Mouse (Mus musculus): ENCODE measurements at regions not wholly inside any gene's neighbourhood (a gene's known extent, or its start where the extent isn't known, plus 50 kb on each side); places are given as distances from the start of the nearest gene placed in this dataset.

DNA sequence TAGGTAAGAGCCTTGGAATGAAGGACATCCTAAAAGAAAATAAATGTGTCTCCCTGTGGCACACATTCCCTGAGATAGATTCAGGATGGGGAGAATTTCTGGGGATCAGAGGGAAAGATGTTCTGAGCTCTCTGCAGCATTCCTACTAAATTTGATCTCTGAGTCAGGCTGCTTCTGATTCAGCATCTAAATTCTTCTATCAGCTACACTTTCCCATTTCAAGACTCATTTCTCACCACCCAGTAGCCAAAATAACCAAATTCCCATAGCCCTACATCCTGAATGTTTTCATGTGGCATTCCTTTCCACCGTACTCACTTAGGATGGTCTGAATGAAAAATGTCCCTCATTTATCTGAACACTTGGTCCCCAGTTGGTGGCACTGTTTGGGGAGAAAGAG lies 223.2 kb upstream of the Actbl2 start:
- no peak for DNase-seq

DNA sequence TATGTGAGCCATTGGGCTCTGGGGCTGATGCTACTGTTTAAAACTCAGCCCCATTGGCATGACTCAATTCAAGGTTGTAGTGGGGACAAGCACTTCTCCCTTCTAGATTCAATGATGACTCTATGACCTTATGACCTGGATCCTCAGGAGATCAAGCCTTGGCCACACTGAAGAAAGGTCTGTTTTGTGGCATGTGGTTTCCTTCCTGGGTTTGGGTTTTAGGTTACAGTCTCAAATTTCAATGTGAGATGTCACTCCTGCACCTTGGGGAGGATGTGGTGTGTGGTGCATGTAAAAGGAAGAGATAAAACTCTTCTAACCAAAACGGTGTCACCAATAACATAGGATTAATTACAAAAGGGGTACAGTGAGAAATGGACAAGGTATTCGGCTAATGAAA lies 211.2 kb upstream of the Actbl2 start:
- no peak for DNase-seq

DNA sequence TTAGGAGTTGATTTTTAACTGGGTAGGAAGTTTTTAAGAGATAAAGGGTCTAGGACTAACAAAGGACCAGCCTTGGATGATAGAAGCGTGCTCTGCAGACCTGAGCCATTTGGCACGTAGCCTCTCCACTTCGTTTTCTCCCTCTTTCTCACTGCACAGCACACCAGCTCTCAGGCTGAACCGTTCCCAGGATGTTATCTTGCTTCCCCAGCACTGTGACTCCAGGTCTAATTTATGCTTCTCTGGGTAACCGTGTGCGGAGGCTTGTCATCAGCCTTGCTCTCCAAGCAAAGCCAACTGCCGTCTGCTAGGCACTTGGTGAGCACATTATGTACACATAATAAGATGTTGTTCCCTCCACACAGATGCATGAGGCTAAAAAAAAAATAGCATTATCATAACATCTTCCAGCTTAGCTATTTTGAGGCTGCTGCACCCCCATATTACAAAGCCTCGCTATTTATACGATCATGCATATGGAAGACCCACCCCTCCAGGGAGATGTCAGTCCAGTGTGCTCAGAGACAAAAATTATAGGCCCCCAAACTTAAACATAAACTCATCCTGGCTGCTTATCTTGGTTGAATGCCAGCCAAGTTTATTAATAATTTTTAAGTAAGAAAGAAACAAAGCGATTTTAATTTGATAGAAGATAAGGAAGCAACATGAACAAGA lies 210.3 kb upstream of the Actbl2 start:
- no peak for DNase-seq

DNA sequence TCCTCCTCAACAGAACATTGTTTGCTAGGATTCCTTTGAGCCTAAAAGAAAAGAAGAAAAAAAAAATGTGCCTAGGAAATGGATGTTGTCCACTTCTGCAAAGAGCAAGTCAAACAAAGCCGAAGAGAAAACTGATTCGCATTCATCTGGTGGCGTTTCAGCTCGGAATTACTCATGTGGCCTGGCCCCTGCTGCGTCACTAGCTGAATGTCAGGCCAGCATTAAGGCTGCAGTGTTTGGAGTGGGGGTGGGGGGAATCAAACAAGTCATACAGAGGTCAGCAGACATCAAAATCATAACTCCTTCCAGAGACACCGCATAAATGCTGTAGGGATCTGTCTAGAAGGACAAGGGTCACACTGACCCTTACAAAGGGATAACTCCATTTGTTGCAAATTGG lies 204.7 kb upstream of the Actbl2 start:
- DNase-seq: peak; percentile 17

DNA sequence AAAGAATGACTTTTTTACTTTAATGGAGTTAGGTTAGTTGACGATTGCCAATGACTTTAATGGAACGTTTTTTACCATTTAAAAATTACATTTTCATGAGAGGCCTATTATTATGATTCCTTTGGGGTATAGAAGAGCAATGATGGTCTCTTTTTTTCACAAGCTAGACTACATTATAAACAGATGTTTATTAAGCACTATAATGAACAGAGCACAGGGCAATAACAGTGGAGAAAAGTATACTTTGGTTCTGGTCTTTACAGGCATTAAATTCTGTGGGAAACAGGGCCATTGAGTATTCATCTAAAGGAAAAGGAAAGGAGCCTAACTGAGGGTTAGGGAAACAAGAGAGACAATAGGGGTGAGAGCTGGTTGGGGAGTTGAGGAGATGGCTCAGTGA lies 199.0 kb upstream of the Actbl2 start:
- no peak for DNase-seq

DNA sequence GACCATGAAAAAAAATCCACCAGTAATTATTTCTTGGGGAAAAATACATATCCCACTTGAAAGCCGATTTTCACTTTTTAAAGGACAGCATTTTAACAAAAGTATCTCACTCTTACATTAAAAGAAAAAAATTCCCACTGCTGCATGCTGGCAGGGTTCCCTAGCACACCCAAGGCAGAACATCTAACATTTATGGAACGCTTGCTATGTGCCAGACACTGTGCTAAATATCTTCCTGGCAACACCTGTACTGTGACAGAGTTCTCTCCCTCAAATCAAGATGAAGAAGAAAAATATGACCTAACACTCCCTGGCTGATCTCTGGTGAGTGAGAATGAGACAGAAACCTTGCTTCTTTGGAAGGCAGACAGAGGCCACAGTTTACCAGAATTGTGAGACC lies 167.1 kb upstream of the Actbl2 start:
- no peak for DNase-seq

DNA sequence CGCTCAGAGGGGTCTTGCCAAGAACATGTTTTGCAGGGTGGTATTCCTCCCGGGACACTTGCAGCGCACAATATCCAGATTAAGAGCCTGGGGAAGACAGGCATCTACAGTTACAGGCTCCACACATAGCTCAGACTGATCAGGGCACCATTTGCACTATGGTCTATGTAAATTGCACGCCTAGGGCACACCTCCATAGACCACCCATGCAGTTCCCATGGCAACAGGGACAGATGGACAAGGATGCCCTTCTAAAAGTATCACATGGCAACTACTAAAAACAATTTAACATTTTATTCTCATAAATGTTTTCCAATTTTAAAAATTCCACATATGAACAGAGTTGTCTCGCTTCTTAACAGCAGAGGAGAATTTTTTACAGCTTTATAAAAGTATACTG lies 158.7 kb upstream of the Actbl2 start:
- no peak for DNase-seq

DNA sequence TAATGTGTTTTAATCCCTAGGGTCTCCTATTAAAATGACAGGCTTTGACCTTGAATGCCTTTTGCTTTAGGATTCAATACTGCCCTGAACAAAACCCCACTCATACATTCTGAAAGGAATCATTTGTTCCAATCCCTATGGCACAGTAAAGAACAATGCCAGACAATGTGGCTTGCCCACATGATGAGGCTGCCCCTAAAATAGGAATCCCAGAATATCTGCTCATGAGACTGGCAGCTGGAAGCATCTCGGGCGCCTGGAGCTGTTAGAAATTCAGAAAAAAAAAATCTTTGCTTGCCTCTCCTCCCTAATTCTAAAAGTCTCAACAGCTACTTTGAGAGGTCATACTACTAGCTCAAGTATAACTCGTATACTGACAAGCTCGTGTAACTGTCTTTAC lies 157.5 kb upstream of the Actbl2 start:
- no peak for DNase-seq

DNA sequence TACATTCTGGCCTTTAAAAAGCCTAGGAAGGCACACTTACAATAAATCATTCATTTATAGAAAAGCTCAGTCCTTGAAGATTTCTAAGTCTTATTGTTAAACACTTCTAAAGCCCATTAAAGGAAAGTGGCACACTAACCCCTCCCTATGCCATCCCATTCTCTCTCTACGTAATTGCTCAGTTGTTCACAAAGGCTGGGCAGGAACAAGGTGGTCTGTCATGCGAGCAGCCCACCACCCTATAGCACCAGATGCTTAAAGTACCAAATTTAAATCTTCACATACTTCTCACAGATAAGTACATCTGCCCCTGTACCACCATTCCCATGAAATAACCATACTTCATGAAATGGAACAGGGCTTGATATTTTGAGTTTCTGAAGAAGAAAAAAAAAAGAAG lies 156.1 kb upstream of the Actbl2 start:
- no peak for DNase-seq

DNA sequence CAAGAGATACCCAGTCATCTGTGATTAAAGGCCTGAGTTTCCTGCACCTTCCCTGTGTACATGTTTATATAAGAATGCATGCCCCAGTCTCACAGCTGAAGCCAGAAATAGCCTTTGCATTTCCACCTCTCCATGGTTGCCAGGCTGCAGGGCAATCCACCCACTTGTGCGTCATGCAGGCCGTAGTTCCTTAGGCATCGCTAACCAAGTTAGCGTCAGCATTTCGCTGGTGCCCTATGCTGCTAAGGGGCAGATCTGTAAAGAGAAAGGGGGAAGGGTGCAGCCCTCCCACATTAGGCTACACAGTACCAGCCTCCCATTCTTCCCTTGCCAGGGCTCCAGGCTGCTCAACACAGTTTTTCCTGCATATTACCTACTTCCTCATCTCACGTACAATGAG lies 155.6 kb upstream of the Actbl2 start:
- DNase-seq: peak; percentile 13

DNA sequence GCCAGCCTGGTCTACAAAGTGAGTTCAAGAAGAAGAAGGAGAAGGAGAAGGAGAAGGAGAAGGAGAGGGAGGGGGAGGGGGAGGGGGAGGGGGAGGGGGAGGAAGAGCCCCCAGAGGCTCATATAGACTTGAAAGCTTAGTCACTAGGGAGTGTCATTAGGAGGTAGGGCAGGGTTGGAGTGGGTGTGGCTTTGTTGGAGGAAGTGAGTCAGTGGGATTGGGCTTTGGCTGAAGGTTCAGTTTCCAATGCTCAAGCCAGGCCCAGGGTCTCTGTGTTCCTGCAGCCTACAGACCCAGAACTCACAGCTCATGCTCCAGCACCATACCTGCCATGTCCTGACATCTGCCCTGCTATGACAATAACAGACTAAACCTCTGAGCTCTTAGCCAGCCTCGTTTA lies 154.4 kb upstream of the Actbl2 start:
- no peak for DNase-seq

DNA sequence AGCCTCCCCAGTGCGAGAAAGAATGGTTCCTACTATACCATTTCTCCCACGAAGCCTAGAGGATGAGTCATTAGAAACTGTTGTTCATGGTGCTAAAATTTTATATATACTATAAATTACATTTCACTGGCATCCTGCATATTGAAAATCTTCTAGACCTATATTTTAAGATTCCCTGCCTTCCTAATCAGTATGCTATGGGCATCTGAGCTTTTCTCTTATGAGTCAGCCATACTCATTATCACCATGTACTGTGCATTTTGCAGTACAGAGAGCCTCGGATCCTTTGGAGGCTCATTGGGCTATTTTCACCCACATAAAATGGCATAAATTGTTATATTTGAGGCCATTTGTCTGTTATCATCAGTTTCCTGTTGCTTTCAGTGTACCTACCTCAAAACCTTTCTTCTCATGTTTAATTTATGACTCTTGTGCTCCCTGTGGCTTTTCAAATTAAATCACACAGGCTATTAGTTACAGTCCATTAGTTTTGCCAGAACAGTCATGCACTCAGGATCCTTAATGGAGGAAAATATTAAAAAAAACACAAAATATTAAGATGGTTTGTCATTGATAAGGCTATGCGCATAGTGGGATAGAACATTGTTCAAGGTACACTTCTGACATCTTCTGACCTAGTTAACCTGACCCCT lies 150.1 kb upstream of the Actbl2 start:
- no peak for DNase-seq

DNA sequence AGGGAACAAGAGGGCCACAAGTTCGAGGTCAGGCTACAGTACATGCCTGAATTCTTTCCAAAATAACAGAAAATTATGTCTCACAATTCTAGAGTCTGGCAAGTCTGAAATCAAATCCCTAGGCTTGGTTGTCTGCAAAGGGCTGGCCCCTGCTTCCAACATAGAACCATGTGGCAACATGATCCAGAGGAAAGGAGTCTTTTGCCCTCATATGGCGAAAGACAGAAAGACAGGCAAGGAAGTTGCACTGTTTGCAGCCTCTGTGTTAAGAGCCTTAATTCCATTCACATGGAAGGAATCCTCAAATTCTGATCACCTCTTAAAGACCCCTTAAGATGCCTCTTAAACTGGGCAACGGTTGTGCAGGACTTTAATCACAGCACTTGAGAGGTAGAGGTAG lies 123.7 kb upstream of the Actbl2 start:
- no peak for DNase-seq

DNA sequence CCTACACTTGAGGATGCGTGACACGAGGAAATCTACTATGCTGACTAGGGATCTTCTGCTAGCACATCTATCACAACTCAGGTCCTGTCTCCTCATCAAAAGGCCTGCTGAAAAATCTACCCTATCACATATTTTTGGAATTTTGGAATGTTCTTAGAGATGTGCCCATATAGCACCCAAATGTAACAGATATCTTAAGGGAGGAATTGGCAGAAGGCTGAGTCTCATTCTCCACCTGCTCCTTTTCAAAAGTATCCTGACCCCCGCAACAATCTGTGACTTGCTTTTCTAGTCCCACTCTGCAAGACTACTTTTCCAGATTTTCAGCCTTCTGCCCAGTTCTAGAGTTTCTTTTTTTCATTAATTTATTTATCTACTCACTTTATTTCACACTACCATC lies 118.4 kb upstream of the Actbl2 start:
- DNase-seq: no peak

DNA sequence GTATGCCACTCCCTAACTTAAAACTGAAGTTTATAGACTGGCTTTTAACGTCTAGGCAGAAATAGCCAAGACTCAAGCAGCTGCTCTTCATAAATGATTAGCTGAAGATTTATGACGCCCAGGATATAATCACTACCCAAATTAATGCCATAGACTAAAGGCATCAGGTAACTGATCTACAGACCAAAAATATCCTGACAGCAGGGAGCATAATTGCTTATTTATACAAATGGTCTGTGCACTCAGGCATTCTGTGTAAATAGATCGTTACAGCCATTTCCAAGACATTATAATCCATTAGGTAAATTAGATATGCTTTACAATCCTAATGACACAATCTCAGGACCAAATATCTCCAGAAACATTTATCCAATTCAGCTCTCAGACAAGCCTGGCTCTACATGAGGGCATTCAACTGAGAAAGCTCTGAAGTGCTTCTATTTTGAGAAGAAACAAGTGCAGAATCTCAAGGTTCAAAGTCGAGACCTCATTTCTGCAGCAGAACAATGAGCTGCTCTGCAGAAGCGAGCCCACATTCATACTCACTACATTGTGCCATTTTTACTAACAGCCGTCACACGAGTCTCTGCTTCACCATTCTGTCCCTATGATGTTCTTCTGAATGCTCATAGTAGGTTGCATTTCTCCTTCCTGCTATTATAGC lies 111.9 kb upstream of the Actbl2 start:
- DNase-seq: no peak

DNA sequence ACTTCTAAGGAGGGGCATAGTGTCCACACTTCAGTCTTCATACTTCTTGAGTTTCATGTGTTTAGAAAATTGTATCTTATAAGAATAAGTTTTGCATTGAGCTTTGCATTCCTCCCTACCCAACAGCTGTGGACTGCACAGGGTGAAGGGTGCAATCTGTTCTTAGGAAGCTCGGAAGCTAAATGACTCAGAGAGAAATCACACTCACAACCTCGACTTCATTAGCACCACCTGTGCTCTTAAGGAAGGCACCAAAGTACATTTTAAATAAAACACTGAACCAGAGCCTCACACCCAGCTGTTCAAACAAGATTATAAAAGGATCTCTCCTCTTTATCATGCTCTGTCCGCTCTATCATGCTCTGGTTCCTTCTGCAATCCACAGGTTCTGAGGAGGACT lies 110.1 kb upstream of the Actbl2 start:
- no peak for DNase-seq

DNA sequence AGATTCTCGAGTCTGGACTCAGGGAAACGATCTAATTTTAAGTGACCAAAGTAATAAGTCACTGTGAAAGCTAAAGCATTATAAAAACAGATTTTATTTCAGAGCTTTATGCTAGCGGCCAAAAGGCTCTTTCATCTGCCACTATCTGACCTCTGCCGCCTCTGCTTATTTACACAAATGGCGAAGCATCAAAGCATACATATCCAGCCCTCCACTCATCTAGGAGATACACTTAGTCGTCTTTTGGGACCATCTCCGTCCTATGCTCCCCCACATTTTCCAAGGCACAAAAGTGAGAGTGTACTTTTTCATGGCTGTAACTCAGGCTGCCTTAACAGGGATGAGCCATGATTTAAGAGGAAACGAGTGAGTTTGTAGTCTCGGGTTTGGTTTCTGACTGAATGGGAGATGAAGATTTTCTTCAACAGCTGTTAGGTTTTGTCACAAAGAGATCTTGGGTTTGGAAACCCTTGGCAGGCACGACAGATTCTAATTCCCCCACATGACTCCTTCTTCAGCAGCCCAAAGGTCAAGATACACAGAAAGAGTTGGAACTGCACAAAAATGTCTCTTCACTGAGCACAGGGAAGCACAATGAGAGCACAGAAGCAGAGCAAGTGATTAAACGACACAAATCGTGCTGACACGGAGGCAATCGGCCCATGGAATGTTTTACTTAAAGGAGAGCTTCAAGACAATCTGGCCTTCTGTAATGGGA lies 96.7 kb upstream of the Actbl2 start:
- DNase-seq: no peak

DNA sequence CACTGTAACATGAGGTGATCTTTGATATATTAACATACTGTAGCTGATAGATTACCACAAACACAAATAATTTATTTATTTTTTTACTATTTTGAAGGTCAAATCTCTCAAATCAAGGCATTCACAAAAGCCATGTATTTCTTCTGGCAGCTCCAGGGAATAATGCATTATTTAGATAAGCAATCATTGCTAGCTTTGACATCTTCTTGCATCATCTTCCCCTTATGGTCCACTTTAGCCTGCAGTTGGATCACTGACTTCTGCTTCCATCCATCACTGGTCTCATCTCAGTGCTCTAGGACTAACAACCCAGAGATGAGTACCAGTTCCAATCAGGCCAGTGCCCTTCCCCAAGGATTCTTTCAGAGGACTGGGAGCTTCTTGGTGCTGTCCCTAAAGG lies 95.3 kb upstream of the Actbl2 start:
- no peak for DNase-seq

DNA sequence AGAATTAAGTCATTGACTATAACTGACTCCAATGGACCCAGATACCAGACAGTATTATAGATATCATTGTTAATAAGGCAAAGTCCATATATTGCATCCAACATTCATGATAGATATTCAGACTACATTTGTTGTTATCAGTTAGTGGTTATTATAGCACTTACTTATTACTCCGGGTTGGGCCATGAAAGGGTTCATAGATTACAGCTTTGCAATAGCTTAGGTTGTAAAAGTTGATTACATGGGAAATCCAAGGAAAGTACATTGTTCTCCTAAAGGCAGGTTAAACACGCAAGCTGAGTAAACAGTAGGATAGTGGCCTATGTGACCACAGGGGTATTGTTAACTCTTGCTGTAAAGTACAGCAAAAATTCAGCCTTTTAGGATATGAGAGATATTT lies 89.3 kb upstream of the Actbl2 start:
- no peak for DNase-seq

DNA sequence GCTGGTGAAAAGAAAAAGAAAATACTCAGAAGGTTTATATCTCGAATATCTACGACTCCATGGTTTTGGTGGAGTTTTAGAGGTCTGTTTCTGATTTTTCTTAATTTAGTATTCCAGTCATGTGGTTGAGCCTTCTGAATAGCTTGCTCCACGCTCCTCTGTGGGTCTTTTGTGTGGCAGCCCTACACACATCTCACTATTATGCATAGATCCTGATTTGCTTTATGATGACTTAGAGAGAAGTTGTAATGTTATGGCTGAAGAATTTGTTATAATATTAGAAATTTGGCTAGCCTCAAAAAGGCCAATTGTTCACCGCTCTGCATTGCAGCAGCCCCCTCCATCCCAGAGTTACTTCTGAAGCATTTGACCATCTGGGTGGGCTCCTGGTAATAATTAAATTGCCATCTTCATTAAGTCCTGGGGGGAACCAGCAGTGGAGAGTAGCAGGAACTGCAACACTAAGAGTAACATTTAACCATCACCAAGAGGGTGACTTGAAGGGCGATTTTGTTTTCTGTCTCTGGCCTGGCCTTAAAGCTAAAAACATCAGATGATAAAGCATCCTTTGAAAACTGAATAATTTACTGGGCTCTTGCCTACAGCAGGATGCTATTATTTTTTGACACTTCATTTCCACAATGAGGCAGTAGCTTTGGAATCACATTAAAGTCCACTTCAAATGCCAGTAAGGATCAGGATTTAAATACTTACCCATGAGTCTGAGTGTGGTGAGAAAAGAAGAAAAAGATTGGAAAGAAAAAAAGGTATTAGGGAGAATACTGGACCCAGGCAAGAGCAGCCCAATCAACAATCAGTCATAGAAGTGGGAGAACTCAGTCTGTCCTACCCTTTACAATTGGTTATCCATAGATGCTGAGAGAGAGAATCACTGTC lies 84.3 kb upstream of the Actbl2 start:
- DNase-seq: no peak

DNA sequence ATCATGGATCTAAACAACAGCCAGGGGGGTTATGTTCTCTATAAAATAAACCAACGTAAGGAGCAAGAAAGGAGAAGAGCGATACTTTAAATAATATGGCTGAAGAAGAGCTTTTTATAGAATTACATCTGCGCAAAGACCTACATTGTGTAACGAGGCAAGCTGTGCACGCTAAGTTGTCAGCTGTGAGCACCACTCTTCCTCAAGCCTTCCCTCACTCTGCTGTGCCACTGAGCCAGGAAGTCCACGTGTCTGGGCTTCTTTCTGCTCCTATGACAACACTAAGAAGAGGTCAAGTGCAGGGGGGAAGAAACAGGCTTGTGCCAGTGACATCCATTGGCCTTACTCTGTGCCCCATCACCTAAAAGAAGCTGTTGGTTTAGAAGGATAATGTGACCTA lies 75.6 kb upstream of the Actbl2 start:
- DNase-seq: no peak

DNA sequence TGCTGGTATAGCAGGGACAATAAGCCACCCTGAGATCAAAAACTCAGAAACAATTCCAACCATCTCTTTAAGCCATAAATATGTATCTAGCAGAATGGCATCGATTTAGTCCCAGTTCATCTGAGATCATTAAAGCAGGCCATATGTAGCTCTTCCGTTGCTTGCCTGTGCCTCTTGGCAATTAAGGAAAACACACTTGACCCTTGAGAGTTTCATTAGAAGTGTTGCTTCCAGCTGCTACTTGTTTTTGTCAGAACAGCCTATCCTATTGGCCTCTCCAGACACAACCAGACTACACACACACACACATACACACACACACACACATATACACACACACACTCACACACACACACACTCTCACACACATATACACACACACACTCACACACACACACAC lies 71.5 kb upstream of the Actbl2 start:
- no peak for DNase-seq

DNA sequence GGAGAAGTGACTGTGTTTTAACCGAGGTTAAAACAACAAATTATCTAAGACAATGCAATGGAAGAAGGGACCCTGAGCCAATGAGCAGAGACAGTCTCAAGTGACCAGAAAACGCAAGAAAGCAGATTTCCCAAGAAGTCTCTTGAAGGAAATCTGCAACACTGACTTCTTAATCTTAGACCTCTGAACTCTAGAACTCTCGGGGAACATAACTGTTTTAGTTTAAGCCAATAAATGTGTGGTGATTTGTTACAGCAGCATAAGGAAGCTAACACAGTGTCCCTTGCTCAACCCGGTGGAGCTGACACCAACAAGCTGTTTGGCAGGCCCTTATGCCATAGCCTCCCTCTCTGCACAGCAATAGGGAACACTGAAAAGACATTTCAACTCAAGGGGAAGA lies 69.0 kb upstream of the Actbl2 start:
- no peak for DNase-seq
